Mouse (Mus musculus) spleen, adult 12 weeks (tissue): Measurements from ENCODE around the gene Cdh24.

Experiments
- DNase-seq: peaks from one replicate; pipeline ENCODE4 v3.0.0; 2022; ENCODE audit warnings: low spot score

The Cdh24 gene

GRCm38 (mm10) chr14:54641305-54641969 lies at the start of gene Cdh24:
Gene Cdh24, minus strand, starts transcription at chr14:54641364.
- DNase-seq, result peak; percentile 79

DNA sequence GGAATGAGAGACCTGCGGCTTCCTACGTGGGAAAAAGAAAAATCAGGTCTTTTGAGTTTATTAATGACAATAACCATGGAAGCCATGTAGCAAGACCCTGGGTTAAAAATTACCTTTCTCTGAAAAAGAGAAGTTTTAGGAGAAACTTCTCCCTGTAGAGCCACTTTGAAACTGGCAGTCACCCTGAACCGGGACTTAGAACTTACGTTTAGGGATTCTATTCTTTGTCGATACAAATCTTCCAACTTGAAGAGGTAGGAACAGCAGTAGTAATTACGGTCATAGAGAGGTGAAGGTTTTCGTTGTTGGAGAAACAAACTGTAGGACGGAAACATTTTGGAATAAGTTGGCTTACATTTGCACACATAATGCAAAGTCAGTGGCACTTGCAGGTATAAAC lies 46.1 kb upstream of the Cdh24 start:
- DNase-seq, result no peak

DNA sequence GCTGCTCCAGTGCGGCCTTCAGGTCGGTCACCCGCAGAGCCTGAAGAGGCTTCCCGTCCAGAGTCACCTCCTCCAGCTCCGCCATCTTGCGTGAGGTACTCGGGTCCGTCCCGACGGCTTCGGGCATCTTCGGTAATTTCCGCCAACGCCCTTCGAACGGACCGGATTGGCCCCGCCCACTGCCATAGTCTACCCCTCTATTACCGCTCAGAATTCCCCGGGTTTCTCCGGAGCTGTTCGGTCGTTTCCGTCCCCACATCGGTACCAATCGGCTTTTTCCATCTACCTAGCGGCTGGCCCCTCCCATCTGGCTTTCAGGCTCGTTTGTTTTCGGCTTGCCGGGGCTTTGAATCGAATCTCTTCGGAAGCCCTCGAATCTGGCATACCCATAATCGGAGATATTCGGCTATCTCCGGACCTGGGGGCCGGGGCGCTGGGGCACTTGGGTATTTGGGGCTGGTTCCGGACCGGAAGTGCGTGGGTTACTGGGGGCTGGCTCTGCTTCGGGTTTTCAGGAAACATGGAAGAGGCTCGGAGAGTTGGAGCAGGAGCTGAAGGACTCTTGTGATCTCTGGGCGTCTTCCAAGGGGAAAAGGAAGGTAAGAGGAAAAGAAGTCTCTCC lies 45.5 kb upstream of the Cdh24 start, which contains the start of gene Acin1:
Gene Acin1, minus strand, starts transcription at position 410 of the 622 bp plus-strand sequence.
- DNase-seq, result peak; percentile 100

DNA sequence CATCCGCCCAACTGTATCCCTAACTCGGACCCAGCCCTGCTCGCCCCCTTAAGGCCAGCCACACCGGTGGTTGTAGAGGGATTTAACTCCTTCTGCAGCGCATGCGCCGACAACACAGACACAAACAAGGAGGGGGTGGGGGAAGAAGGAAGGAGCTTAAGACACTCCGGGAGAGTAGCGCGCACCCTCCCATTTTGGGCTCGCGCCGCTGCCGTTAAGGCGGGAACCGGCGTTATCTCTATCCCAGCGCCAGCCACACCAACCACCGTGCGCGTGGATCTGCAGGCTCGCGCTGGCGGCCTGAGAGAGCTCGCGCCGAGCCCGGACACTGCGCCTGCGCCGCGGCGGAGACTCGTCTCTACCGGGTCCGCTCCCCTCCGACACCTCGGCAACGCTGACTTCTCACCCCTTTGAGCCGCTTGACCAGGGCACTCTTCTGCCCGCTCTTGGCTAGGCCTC lies 44.9 kb upstream of the Cdh24 start, which contains the start of gene 1700123O20Rik:
Gene 1700123O20Rik, plus strand, starts transcription at position 154 of the 459 bp plus-strand sequence.
- DNase-seq, result no peak

- no peak for DNase-seq
These were observed 44.3 kb upstream of the Cdh24 start for GRCm38 (mm10) chr14:54685471-54685870.

GRCm38 (mm10) chr14:54682396-54682795 lies 41.2 kb upstream of the Cdh24 start:
- DNase-seq, result no peak

DNA sequence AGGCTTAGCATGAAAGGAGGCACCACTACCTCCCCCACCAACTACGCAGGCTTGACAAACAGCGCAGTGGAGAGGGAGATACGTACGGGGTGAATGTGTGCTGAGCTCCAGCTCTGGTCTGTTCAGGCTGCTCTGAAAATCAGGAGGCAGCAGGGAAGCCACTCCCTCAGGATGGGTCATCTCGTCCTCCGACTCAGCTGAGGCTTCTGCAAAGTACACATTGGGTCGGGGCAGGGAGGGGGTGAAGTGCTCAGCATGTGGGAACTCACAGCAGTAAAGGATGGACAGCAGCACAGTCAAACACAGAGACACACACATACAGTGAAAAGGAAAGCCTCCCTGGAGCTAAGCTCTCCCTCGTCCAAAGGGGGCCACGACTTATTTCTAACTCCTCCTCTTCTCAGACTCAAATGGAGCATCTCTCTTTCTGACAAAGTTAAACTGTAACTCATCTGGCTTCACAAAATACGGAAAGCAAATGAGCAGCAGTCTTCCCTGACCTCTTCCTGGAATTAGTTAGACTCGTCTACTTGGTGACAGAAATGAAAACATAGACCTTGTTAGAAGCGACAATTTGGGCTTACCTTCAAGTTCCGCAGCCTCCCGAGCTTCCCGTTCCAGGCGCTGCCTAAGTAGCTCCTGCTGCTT lies 37.6 kb upstream of the Cdh24 start:
- no peak for DNase-seq

GRCm38 (mm10) chr14:54676290-54676689 lies 35.1 kb upstream of the Cdh24 start:
- no peak for DNase-seq

- no peak for DNase-seq
These were observed 33.2 kb upstream of the Cdh24 start for GRCm38 (mm10) chr14:54674317-54674716.

DNA sequence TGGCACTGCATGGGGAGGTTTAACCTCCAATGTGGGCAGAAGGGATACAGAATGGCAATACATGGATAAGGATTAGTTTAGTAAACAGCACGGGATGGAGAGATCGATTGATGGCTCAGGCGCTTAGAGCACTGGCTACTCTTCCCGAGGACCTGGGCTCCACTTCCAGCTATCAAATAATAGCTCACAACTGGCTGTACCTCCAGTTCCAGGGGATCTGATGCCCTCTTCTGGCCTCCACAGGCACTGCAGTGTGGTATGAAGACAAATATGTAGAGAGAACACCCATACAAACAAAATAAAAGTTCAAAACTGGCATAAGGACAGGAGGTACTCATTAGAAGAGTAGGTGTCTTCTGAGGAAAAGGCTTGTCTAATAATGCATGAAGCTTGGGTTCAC lies 28.2 kb upstream of the Cdh24 start:
- peak; percentile 30 for DNase-seq

DNA sequence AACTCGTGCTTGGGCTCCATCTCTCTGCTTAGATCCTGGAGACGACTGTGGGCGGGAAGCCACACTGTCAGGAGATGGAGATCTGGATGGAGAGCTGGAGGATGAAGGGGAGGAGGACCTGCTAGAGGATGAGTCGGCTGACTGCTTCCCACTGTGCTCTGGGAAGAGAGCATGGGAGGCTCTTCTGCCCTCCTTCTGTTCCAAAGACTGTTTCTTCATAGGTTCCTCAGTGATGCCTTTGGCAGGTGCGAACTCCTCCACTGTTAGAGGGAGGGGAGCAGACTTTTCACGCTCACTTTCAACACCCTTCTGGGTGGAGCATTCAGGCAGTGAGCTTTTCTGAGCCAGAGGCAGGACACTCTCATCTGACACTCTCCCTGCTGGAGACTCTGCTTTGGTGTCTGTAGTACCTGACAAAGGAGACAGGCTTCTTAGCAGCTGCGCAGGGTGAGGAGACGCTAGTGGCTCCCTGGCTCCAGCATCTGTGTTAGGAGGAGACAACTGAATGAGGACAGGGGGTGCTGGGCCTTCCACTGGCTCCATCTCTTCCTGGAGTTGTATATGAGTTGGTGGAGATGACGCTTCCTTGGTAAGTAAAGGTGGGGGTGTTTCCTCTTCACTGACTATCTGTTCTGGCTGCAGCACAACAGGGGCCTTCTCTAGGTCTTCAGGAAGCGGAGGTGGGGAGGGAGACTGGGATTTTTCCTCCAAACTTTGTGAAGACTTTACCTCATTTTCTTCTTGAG lies 23.5 kb upstream of the Cdh24 start:
- DNase-seq, result no peak

- no peak for DNase-seq
These were observed 18.8 kb upstream of the Cdh24 start for GRCm38 (mm10) chr14:54660009-54660408.

DNA sequence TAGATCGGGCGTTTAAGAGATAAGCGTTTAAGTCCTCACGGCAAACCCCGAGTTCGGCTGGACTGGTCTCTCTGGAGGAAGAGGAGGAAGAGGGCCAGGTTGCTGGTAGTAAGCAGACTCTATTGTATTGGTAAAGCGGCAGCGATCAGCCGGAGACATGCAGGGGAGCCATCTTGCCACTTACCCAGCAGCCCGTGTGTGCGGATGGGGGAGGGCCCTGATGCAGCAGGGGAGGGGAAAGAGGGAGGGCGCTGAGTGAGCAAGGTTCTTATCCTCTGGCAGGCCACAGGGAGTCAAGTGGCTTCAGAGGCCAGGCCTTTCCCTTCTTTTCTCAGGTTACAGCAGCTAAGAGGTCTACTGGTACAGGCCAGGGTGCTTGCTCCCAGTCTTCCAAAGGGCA lies 12.3 kb upstream of the Cdh24 start:
- DNase-seq, result peak; percentile 73

GRCm38 (mm10) chr14:54652787-54653186 lies 11.6 kb upstream of the Cdh24 start:
- no peak for DNase-seq

DNA sequence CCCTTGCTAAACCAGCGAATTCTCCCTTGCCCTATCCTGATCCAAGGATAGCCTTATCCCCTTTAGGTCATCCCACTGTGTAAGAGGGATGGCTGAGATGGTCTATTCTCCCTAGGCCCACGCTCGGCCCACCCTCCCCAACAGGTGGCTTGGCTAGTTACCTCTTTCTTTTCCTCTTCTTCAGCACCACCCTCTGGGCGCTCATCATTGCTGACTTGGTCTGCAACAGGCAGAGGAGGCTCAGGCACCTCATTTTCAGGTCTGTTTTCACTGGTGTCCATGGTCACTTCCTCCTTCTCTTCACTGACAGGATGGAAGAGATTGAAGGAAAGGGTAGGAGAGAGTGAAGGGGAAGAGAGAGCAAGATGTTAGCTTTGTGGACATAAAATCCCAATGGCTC lies 10.4 kb upstream of the Cdh24 start:
- DNase-seq, result no peak

DNA sequence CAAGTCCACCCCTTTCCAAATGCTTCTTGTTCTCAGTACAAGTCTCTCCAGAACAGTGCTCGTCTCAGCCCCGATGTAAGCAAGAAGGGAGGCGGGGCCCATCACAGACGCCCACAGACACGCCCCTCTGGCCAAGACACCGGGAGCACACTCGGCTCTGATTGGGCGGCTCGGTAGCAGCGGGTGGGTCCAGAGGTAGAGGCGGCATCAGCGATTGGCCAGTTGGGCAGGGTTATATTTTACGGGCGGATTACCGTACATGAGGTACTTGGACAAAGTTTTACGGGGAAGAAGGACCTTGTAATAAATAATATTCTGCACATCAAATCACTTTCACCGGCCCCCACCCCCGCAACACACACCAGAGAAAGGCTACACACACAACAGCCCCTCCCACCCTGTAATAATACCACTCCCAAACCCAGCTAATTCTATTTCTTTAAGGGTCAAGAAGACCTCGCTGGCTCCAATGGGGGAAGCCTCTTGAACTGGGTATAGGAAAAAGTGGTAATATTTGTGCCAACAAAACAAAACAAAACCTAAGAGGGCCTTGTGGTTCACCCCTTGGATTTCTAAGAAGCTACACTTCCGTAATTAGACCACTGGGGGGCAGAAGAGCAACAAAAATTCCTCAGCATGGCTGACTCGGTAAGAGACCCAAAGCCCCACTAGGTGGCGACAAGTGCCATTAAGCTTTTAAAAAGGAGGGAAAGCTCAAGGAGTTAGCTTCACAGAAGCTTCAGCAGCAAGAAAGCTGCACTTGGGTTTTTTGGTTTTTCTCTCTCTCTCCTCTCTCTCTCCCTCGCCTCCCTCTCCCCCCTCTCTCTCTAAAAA lies 9.7 kb upstream of the Cdh24 start:
- DNase-seq, result peak; percentile 71

- no peak for DNase-seq
These were observed 6.7 kb upstream of the Cdh24 start for GRCm38 (mm10) chr14:54647900-54648299.

DNA sequence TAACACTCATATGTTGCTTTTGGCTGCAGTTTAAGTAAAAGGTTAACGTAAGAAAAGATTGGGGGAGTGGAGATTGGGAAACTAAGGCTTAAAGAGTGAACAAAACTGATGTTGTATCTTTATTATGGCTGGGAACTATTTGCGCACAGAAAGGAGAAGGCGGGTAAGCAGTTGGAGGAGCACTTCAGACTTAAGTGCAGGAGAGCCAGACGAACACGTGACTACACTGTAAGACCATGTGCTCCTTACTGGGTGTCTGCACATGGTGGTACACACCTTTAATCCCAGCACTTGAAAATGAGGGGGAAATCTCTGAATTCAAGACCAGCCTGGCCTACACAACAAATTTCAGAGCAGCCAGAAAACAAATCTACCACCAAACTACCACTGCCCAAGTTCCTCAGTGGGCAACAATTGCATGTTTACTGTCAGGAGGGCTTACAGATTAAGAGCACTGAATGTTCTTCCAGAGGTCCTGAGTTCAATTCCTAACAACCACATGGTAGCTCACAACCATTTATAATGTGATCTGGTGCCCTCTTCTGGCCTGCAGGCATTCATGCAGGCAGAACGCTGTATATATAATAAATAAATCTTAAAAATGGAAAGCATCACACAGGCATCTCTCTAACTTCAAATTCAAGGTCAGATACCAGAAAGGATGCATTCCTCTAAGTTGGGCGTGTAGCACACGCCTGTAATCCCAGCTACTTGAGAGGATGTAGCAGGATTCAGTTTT lies 5.9 kb upstream of the Cdh24 start:
- no peak for DNase-seq

DNA sequence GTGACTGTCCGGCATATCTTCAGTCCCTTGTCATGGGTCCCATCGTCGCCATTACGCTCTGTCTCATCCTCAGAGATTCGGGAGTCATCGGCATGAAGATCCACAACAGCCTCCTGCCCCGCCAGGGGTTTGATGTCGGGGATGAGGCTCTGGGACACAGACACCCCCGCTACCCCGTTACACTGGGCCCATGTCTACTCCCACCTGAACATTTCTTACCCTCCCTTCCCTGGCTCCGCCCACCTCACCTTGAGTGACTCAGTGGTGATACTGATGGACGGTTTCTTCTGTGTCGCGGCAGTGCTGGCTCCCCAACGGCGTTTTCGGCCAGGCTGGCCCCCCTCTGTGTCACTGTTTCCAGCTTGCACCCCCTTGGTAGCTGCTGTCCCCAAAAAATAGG lies 5.3 kb upstream of the Cdh24 start:
- DNase-seq, result no peak

DNA sequence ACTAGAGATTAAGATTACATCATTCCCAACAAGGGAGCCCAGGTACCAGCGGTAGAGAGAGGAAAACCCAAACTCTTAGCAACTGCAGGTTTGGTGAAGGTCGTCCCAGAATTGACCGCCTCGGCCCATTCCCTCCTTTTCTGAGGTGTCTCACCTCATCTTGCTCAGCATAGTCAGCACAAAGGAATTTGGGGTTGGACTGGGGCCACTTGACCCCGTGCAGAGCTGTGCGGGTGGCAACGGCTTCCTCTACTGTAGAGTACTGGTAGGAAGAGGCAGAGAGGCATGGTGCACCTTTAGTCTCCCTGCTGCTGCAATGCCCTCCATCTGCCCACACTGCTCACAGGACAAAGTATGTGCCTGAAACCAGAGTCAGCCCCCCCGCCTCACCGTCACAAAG lies 3.1 kb upstream of the Cdh24 start:
- no peak for DNase-seq

- DNase-seq, result no peak
These were observed 1.8 kb upstream of the Cdh24 start for GRCm38 (mm10) chr14:54643011-54643410.
